8 mouse cellular contexts compared by ENCODE assay signal in the genomic region with DNA sequence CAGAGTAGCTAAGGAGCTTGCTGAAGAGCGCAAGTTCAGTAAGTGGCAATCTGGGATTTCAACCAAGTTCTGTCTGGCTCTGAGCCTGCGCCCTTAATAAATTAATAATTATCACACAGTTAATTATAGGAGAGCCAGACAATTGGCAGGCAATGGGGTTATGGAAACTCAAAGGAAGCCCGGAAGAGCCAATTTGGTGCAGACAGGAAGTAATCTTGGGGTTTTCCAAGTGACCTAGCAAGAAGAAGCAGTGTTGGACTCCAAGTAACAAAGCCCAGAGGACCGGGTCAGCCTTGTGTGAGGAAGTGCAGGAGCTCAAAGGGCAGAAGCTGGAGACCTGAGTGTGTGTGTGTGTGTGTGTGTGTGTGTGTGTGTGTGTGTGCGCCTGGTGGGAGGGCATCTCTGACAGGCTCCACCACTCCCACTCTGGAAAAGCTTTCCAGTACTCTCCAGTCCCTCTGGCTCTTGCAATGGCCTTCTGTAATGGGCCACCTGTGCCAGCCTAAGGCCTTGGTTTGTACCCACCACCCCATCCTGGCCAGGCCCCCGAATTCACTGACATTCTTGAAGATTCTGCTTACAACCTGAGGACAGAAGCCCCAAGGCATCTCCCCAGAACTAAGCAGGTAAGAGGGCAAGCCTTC.
A peak's percentile ranks its signal among the peaks of the same experiment; 100 is the strongest.
DNase-seq lines count a peak whose midpoint lies in the region; ATAC-seq lines count a peak whose summit lies in the region.

No protein-coding gene starts in this region.

- DNase-seq in gastrocnemius, postnatal 25 days = peak; percentile 32
- no peak for DNase-seq in gastrocnemius, adult 18-20 months (ENCODE audit: low spot score)
- DNase-seq in right cerebral cortex, adult 18-20 months = peak; percentile 15
- DNase-seq in right cerebral cortex, postnatal 4 days = no peak
- DNase-seq in kidney, postnatal 14 days = peak; percentile 84
- no peak for DNase-seq in right cerebral cortex, postnatal 25 days
- DNase-seq in ovary, adult 18-20 months (ENCODE audit: low spot score) = no peak

- no peak for ATAC-seq in activated CD4-positive, CD25-positive, alpha-beta regulatory T cell, adult 4 months

Comparison
In these comparisons a context has a peak if more than half of its experiments do, and no peak if none do; other contexts are left out.
1. DNase-seq: peak in gastrocnemius, postnatal 25 days (single experiment), right cerebral cortex, adult 18-20 months (single experiment) and kidney, postnatal 14 days (single experiment); none in gastrocnemius, adult 18-20 months (single experiment), right cerebral cortex, postnatal 4 days (single experiment), right cerebral cortex, postnatal 25 days (single experiment) and ovary, adult 18-20 months (single experiment).